Mouse (Mus musculus): ENCODE measurements around the gene Ncor2. TPM values are rescaled to one million over a fixed set of nuclear protein-coding genes. Genes with fewer than 3 reads are reported as not detected.
"Not testable (repeated sequence)": the region's sequence is repeated elsewhere in the genome, so short reads cannot be mapped to it uniquely, and the experiment has no call there.

Gene Ncor2
- total RNA-seq (2017), result 10.7 and 13.4 TPM in 2 replicates

- peak in 1 of 2 experiments; percentile 6; a peak in 1 of 4 replicates for ATAC-seq (replicated peaks in 1 of 2; ENCODE audit: insufficient read depth in 1 of 2, low FRiP score in 2 of 2, low TSS enrichment in 1 of 2, low read depth in 1 of 2, poor library complexity in 2 of 2, severe bottlenecking in 2 of 2)
Measured at GRCm38 (mm10) chr5:125179007-125179734, at the start of gene Ncor2. Gene Ncor2, minus strand, starts transcription at chr5:125179219.

- no peak for ATAC-seq (replicated peaks in 1 of 2; ENCODE audit: insufficient read depth in 1 of 2, low FRiP score in 2 of 2, low TSS enrichment in 1 of 2, low read depth in 1 of 2, poor library complexity in 2 of 2, severe bottlenecking in 2 of 2)
Measured at GRCm38 (mm10) chr5:125227699-125228098, 48.7 kb upstream of the Ncor2 start.

- peak; percentile 37 to 67; a peak in 3 of 4 replicates for ATAC-seq (replicated peaks in 1 of 2; ENCODE audit: insufficient read depth in 1 of 2, low FRiP score in 2 of 2, low TSS enrichment in 1 of 2, low read depth in 1 of 2, poor library complexity in 2 of 2, severe bottlenecking in 2 of 2)
Measured at GRCm38 (mm10) chr5:125226229-125226634, 47.2 kb upstream of the Ncor2 start.

GRCm38 (mm10) chr5:125224925-125225324 lies 45.9 kb upstream of the Ncor2 start:
- ATAC-seq (replicated peaks in 1 of 2; ENCODE audit: insufficient read depth in 1 of 2, low FRiP score in 2 of 2, low TSS enrichment in 1 of 2, low read depth in 1 of 2, poor library complexity in 2 of 2, severe bottlenecking in 2 of 2), result no peak

- no peak for ATAC-seq (replicated peaks in 1 of 2; ENCODE audit: insufficient read depth in 1 of 2, low FRiP score in 2 of 2, low TSS enrichment in 1 of 2, low read depth in 1 of 2, poor library complexity in 2 of 2, severe bottlenecking in 2 of 2)
Measured at GRCm38 (mm10) chr5:125223961-125224360, 44.9 kb upstream of the Ncor2 start.

- ATAC-seq (replicated peaks in 1 of 2; ENCODE audit: insufficient read depth in 1 of 2, low FRiP score in 2 of 2, low TSS enrichment in 1 of 2, low read depth in 1 of 2, poor library complexity in 2 of 2, severe bottlenecking in 2 of 2), result 0 out of 4 replicates have a peak, but pooled peaks of 1 of the 2 experiments have one; percentile 27
Measured at GRCm38 (mm10) chr5:125222706-125223105, 43.7 kb upstream of the Ncor2 start.

- no peak for ATAC-seq (replicated peaks in 1 of 2; ENCODE audit: insufficient read depth in 1 of 2, low FRiP score in 2 of 2, low TSS enrichment in 1 of 2, low read depth in 1 of 2, poor library complexity in 2 of 2, severe bottlenecking in 2 of 2)
Measured at GRCm38 (mm10) chr5:125221868-125222267, 42.8 kb upstream of the Ncor2 start.

- no peak for ATAC-seq (replicated peaks in 1 of 2; ENCODE audit: insufficient read depth in 1 of 2, low FRiP score in 2 of 2, low TSS enrichment in 1 of 2, low read depth in 1 of 2, poor library complexity in 2 of 2, severe bottlenecking in 2 of 2)
Measured at GRCm38 (mm10) chr5:125217426-125218170, 38.6 kb upstream of the Ncor2 start.

- peak; percentile 71 to 85 for ATAC-seq (replicated peaks in 1 of 2; ENCODE audit: insufficient read depth in 1 of 2, low FRiP score in 2 of 2, low TSS enrichment in 1 of 2, low read depth in 1 of 2, poor library complexity in 2 of 2, severe bottlenecking in 2 of 2)
Measured at GRCm38 (mm10) chr5:125215930-125216459, 37.0 kb upstream of the Ncor2 start.

- peak in 1 of 2 experiments; percentile 23; a peak in 1 of 4 replicates for ATAC-seq (replicated peaks in 1 of 2; ENCODE audit: insufficient read depth in 1 of 2, low FRiP score in 2 of 2, low TSS enrichment in 1 of 2, low read depth in 1 of 2, poor library complexity in 2 of 2, severe bottlenecking in 2 of 2)
Measured at GRCm38 (mm10) chr5:125215346-125215929, 36.4 kb upstream of the Ncor2 start.

- ATAC-seq (replicated peaks in 1 of 2; ENCODE audit: insufficient read depth in 1 of 2, low FRiP score in 2 of 2, low TSS enrichment in 1 of 2, low read depth in 1 of 2, poor library complexity in 2 of 2, severe bottlenecking in 2 of 2), result no peak
Measured at GRCm38 (mm10) chr5:125214064-125214463, 35.0 kb upstream of the Ncor2 start.

GRCm38 (mm10) chr5:125204910-125205309 lies 25.9 kb upstream of the Ncor2 start:
- not testable (repeated sequence) for ATAC-seq (replicated peaks in 1 of 2; ENCODE audit: insufficient read depth in 1 of 2, low FRiP score in 2 of 2, low TSS enrichment in 1 of 2, low read depth in 1 of 2, poor library complexity in 2 of 2, severe bottlenecking in 2 of 2)

- no peak for ATAC-seq (replicated peaks in 1 of 2; ENCODE audit: insufficient read depth in 1 of 2, low FRiP score in 2 of 2, low TSS enrichment in 1 of 2, low read depth in 1 of 2, poor library complexity in 2 of 2, severe bottlenecking in 2 of 2)
Measured at GRCm38 (mm10) chr5:125204199-125204815, 25.3 kb upstream of the Ncor2 start.

GRCm38 (mm10) chr5:125203759-125204158 lies 24.7 kb upstream of the Ncor2 start:
- ATAC-seq (replicated peaks in 1 of 2; ENCODE audit: insufficient read depth in 1 of 2, low FRiP score in 2 of 2, low TSS enrichment in 1 of 2, low read depth in 1 of 2, poor library complexity in 2 of 2, severe bottlenecking in 2 of 2), result no peak

GRCm38 (mm10) chr5:125203099-125203498 lies 24.1 kb upstream of the Ncor2 start:
- peak; percentile 89 to 91 for ATAC-seq (replicated peaks in 1 of 2; ENCODE audit: insufficient read depth in 1 of 2, low FRiP score in 2 of 2, low TSS enrichment in 1 of 2, low read depth in 1 of 2, poor library complexity in 2 of 2, severe bottlenecking in 2 of 2)

GRCm38 (mm10) chr5:125202100-125202499 lies 23.1 kb upstream of the Ncor2 start:
- ATAC-seq (replicated peaks in 1 of 2; ENCODE audit: insufficient read depth in 1 of 2, low FRiP score in 2 of 2, low TSS enrichment in 1 of 2, low read depth in 1 of 2, poor library complexity in 2 of 2, severe bottlenecking in 2 of 2), result no peak

- no peak for ATAC-seq (replicated peaks in 1 of 2; ENCODE audit: insufficient read depth in 1 of 2, low FRiP score in 2 of 2, low TSS enrichment in 1 of 2, low read depth in 1 of 2, poor library complexity in 2 of 2, severe bottlenecking in 2 of 2)
Measured at GRCm38 (mm10) chr5:125199086-125199485, 20.1 kb upstream of the Ncor2 start.

Data from hematopoietic stem cell, adult 5-6 weeks (primary cell).